17 mouse cellular contexts compared by ENCODE assay signal in genomic region chr9:15774911-15775310, GRCm38 (mm10).
DNase-seq lines count a peak whose midpoint lies in the region; ATAC-seq and TF ChIP-seq lines count a peak whose summit lies in the region.
"Had no signal": no experiment of that assay in that cellular context is flagged by ENCODE, and none has a peak within 500 bp of the region (broad histone marks: within the 10 kb centered on the region; RNA-seq: fewer than 3 reads in every experiment).

No protein-coding gene starts in this region.

- peaks cover 12% of the 10 kb centered on the region for H3K27me3 ChIP-seq in forebrain, embryonic 11.5 days (ENCODE audit: control insufficient read depth, insufficient read depth, low read length)
- H3K27me3 ChIP-seq in forebrain, embryonic 10.5 days (ENCODE audit: poor library complexity, severe bottlenecking), result peaks cover 80% of the 10 kb centered on the region
- no peaks in the 10 kb centered on the region for H3K27me3 ChIP-seq in midbrain, embryonic 13.5 days
- H3K27me3 ChIP-seq in midbrain, postnatal 0 days (ENCODE audit: insufficient read depth, low read length), result no peaks in the 10 kb centered on the region
- H3K27me3 ChIP-seq: stomach, embryonic 15.5 days had no signal

- H3K27ac ChIP-seq in forebrain, embryonic 11.5 days (ENCODE audit: low read depth, low read length), result no peak overlapping the region
- no peak overlapping the region for H3K27ac ChIP-seq in forebrain, embryonic 10.5 days
- H3K27ac ChIP-seq in midbrain, embryonic 13.5 days, result no peak overlapping the region
- H3K27ac ChIP-seq in midbrain, postnatal 0 days (ENCODE audit: low read depth, low read length), result no peak overlapping the region
- H3K27ac ChIP-seq: gastrocnemius, adult 2 months; stomach, embryonic 15.5 days had no signal

- peak; percentile 67 for DNase-seq in forebrain, embryonic 11.5 days (ENCODE audit: low spot score)
- DNase-seq in forebrain, embryonic 10.5 days (ENCODE audit: extremely low spot score, low spot score), result no peak
- DNase-seq in midbrain, postnatal 0 days (ENCODE audit: low spot score), result no peak
- peak; percentile 49 for DNase-seq in hindlimb bud, embryonic 11.5 days (ENCODE audit: extremely low spot score, low read depth, low spot score)
- no peak for DNase-seq in thymus, postnatal 25 days
- no peak for DNase-seq in heart, postnatal 25 days (ENCODE audit: low spot score)
- no peak for DNase-seq in ovary, postnatal 10 days (ENCODE audit: low spot score)
- DNase-seq: adrenal gland, adult 8-10 months; cerebellum, postnatal 10 days; gastrocnemius, adult 2 months; heart, postnatal 10 days; kidney, adult 11 months; kidney, postnatal 36 days; lung, embryonic 14.5 days; thymus, postnatal 14 days had no signal

- H3K9me3 ChIP-seq in forebrain, embryonic 11.5 days (ENCODE audit: control insufficient read depth, low read length), result no peaks in the 10 kb centered on the region
- peaks cover 4% of the 10 kb centered on the region; the same call in 1 of the 2 replicates for H3K9me3 ChIP-seq in forebrain, embryonic 10.5 days
- H3K9me3 ChIP-seq in midbrain, embryonic 13.5 days, result no peaks in the 10 kb centered on the region
- H3K9me3 ChIP-seq in midbrain, postnatal 0 days (ENCODE audit: low read length), result no peaks in the 10 kb centered on the region
- H3K9me3 ChIP-seq: stomach, embryonic 15.5 days had no signal

- no peak overlapping the region for H3K4me2 ChIP-seq in forebrain, embryonic 11.5 days (ENCODE audit: low read depth, low read length, severe bottlenecking)
- H3K4me2 ChIP-seq in midbrain, embryonic 13.5 days (replicated peaks), result no peak overlapping the region
- H3K4me2 ChIP-seq in midbrain, postnatal 0 days (ENCODE audit: low read depth, low read length, poor library complexity, severe bottlenecking), result no peak overlapping the region
- H3K4me2 ChIP-seq: lung, embryonic 14.5 days; stomach, embryonic 15.5 days had no signal

- ATAC-seq in forebrain, embryonic 11.5 days (replicated peaks; ENCODE audit: low FRiP score), result peak; percentile 96
- peak; percentile 59 for ATAC-seq in midbrain, embryonic 13.5 days
- ATAC-seq in midbrain, postnatal 0 days (ENCODE audit: low FRiP score), result no peak

- intact Hi-C loops in heart, postnatal 25 days (cut with DNase I), result no loop called here

- TF ChIP-seq CTCF in midbrain, postnatal 0 days (IDR thresholded peaks at IDR 0.05), result no peak

- 25% methylated on average over 1 of the region's 1 CpGs for WGBS in forebrain, embryonic 11.5 days
- WGBS in forebrain, embryonic 10.5 days, result 30% methylated on average over 1 of the region's 1 CpGs
- 52% methylated on average over 1 of the region's 1 CpGs for WGBS in midbrain, embryonic 13.5 days
- WGBS in midbrain, postnatal 0 days, result 67% methylated on average over 1 of the region's 1 CpGs

- H3K9ac ChIP-seq in forebrain, embryonic 11.5 days (ENCODE audit: low read length), result no peak overlapping the region
- H3K9ac ChIP-seq in midbrain, embryonic 13.5 days (replicated peaks), result no peak overlapping the region
- no peak overlapping the region for H3K9ac ChIP-seq in midbrain, postnatal 0 days (replicated peaks; ENCODE audit: low read length, poor library complexity, severe bottlenecking)
- H3K9ac ChIP-seq: lung, embryonic 14.5 days; stomach, embryonic 15.5 days had no signal

- H3K36me3 ChIP-seq in forebrain, embryonic 11.5 days (ENCODE audit: control insufficient read depth, insufficient read depth, low read length), result no peaks in the 10 kb centered on the region
- H3K36me3 ChIP-seq in forebrain, embryonic 10.5 days (replicated peaks), result no peaks in the 10 kb centered on the region
- H3K36me3 ChIP-seq in midbrain, embryonic 13.5 days, result no peaks in the 10 kb centered on the region
- no peaks in the 10 kb centered on the region for H3K36me3 ChIP-seq in midbrain, postnatal 0 days (ENCODE audit: insufficient read depth, low read length)
- H3K36me3 ChIP-seq: stomach, embryonic 15.5 days had no signal

- peaks cover 3% of the 10 kb centered on the region; the same call in 1 of the 2 replicates for H3K4me1 ChIP-seq in forebrain, embryonic 11.5 days (replicated peaks; ENCODE audit: control insufficient read depth, insufficient read depth, low read length)
- peaks cover 48% of the 10 kb centered on the region for H3K4me1 ChIP-seq in forebrain, embryonic 10.5 days
- H3K4me1 ChIP-seq in midbrain, embryonic 13.5 days (replicated peaks), result 0 out of 2 replicates have a peak, but pooled peaks cover 2% of the 10 kb centered on the region
- H3K4me1 ChIP-seq in midbrain, postnatal 0 days (ENCODE audit: insufficient read depth, low read length), result no peaks in the 10 kb centered on the region
- H3K4me1 ChIP-seq: stomach, embryonic 15.5 days had no signal

- no peak overlapping the region for H3K4me3 ChIP-seq in forebrain, embryonic 11.5 days (ENCODE audit: low read depth, low read length)
- no peak overlapping the region for H3K4me3 ChIP-seq in forebrain, embryonic 10.5 days
- no peak overlapping the region for H3K4me3 ChIP-seq in midbrain, embryonic 13.5 days (replicated peaks)
- H3K4me3 ChIP-seq in midbrain, postnatal 0 days (ENCODE audit: low read depth, low read length), result no peak overlapping the region
- H3K4me3 ChIP-seq: gastrocnemius, adult 2 months; stomach, embryonic 15.5 days had no signal

Comparison
In these comparisons a context has a peak if more than half of its experiments do, and no peak if none do; other contexts are left out.
1. DNase-seq: peak in forebrain, embryonic 11.5 days (single experiment) and hindlimb bud, embryonic 11.5 days (single experiment); none in forebrain, embryonic 10.5 days (single experiment), midbrain, postnatal 0 days (single experiment), thymus, postnatal 25 days (single experiment), heart, postnatal 25 days (single experiment) and ovary, postnatal 10 days (single experiment).